Mouse (Mus musculus) megakaryocyte-erythroid progenitor cell, adult 5-6 weeks (primary cell): ENCODE measurements around the gene Macrod2. TPM values are rescaled to one million over a fixed set of nuclear protein-coding genes. Genes with fewer than 3 reads are reported as not detected.

ENCODE experiments used
- ATAC-seq: replicated peaks from 2 replicates; pipeline ENCODE4 v1.8.0; 2016; ENCODE audit warnings: mild to moderate bottlenecking, inconsistent platforms; ENCODE audit not compliant: severe bottlenecking, poor library complexity, low FRiP score, low TSS enrichment
- total RNA-seq, 2 experiments: library from RNA; stranded (forward) in 1 of 2; stranded (reverse) in 1 of 2; fragments of 200-1000, 215-1000 nt in 1 of 2; fragments of >200 nt in 1 of 2; fragmentation: Nextera tagmentation in 1 of 2; gene quantifications; 2 replicates each; pipeline ENCODE4 v1.2.3; 2014 to 2017

Gene Macrod2
- total RNA-seq, 2 experiments from 2014 or later: 7.4 to 10.8 TPM

DNA sequence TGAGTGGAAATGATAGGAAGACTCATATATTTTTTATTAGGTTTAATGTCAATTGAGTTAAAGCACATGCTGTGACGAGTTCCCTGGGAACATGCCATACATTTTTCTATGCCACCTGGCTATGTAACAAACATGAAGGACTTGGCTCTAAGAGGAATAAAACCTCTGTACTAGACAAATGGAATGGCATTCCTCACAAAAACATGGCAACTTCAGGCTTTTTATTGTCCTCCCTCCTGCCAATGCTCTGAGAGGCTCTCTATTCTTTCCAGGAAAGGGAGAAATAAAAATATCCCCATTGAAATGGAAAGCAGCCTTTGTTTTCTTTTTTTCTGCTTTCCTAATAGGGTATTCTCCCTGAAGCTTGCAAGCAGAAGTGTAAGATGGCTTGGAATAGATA is 1559.7 kb downstream of the Macrod2 start:
- ATAC-seq: no peak

GRCm38 (mm10) chr2:141955197-141955596 is 1560.1 kb downstream of the Macrod2 start:
- no peak for ATAC-seq

DNA sequence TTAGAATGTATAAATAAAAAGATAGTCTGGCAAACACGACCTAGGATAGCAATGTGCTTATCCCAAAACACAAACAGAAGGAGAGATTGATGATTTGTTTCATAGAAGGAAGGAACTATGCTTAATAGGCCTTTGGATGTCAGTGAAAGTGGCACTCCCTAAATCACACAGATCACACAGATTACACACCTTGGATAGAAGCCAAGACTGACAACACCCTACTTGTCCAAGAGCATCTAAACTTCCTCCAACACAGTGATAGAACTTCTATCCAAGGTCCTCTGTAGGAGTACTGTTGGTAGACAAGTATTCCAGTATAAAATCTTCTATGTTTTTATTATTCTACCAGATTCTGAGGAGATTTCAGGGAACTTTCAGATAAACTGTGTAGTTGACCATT is 1567.8 kb downstream of the Macrod2 start:
- no peak for ATAC-seq

- no peak for ATAC-seq
Measured at GRCm38 (mm10) chr2:141983664-141984395, 1588.7 kb downstream of the Macrod2 start.

DNA sequence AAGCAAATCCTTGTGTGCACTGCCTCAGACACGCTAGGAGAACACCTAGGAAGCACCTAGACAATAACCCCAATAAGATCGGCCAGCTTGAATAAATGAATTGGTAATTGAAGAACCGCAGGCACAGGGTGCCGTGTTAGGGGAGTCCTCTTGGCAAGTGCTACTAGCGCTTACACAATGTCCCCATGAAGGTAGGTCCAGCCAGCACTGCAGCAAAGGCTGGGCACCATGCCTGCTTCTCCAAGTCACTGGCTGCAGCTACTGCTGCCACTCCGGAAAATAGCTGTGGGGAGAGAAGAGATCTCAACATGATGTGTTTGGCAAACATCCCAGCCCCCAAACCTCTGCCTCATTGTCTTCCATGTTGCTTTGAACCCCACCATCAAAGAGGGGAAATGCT is 1603.8 kb downstream of the Macrod2 start:
- no peak for ATAC-seq

GRCm38 (mm10) chr2:142024534-142025155 is 1629.5 kb downstream of the Macrod2 start:
- no peak for ATAC-seq

GRCm38 (mm10) chr2:142026721-142027120 is 1631.6 kb downstream of the Macrod2 start:
- no peak for ATAC-seq

DNA sequence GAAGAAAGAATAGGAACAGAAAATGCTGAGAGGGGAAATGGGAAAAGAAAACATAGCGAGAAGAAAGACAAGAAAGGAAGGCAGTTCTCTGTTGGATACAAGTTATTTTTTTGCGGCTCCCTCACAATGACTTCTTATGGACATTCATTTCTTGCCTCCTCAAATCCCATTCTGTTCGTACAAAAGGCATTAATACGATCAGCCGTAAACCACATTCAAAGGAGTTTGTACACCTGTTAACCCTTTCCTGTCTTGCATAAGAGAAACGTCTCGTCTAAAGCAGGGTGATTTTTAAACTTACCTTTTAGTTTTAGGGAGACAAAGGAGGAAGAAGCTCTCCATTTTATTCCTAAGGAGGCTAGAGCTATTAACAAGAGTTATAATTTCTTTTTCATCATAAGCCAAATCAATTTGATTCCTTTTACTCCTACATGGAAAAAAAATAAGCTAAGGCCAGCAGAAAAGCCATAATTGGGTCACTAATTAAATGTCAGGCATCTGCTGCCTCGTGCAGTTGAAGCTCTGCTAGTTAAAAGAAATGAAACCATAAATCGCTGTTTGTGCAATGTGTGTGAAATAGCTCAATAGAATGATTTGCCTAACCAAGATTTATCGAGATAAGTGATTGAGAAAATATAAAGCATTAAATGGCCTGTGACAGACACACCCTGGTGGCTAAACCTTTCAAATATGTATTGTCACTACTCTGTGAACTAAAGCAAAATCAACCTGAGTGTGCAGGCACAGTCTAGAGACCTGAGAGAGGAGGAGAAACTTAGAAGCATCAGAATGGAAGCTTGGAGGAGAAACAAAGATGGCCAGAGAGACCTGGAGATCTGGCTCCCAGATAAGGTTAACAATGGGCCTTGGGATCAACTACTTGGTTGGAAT is 1635.9 kb downstream of the Macrod2 start:
- no peak for ATAC-seq

- no peak for ATAC-seq
Measured at GRCm38 (mm10) chr2:142055576-142055975, 1660.5 kb downstream of the Macrod2 start.

- no peak for ATAC-seq
Measured at GRCm38 (mm10) chr2:142057889-142058750, 1663.0 kb downstream of the Macrod2 start.

DNA sequence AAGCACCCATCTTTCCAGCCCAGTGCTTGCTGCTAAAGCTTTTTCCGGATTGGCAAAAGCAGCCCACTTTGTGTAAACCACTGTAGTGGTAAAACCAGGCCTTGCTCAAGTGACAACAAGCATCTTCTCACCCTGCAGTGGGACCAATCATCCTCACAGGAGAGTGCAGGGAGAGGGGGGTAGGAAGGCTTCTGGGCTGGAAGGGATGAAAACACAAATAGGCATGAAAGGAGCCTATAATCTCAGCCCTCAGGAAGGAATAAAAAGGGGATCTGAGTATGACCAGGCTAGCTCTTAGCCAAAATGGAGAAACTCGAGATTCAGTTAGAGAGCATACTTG is 1663.6 kb downstream of the Macrod2 start:
- ATAC-seq: no peak

- no peak for ATAC-seq
Measured at GRCm38 (mm10) chr2:142108947-142109346, 1713.8 kb downstream of the Macrod2 start.

GRCm38 (mm10) chr2:142116623-142117022 is 1721.5 kb downstream of the Macrod2 start:
- no peak for ATAC-seq

- no peak for ATAC-seq
Measured at GRCm38 (mm10) chr2:142128109-142128508, 1733.0 kb downstream of the Macrod2 start.

GRCm38 (mm10) chr2:142129166-142129565 is 1734.1 kb downstream of the Macrod2 start:
- no peak for ATAC-seq

GRCm38 (mm10) chr2:142149310-142149709 is 1754.2 kb downstream of the Macrod2 start:
- ATAC-seq: no peak

- ATAC-seq: no peak
Measured at GRCm38 (mm10) chr2:142163506-142164275, 1768.6 kb downstream of the Macrod2 start.

DNA sequence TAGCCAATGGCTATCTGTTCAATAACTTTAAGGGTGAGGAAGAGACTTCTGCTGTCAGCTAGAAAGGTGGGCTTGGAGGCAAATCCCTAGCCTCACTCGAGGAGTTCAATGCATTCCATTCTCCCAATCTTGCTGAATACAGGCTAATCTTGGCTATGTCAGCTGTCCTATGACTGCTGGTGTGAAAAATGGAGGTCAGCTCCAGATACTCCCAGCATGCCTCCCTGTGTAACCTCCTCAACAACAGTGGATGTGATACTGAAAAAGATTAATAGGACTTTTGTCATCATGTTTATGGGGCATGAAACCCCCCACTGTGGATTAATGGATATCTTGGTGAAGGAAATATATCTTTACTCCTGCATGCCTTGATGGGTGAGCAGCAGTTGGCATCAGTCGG is 1774.5 kb downstream of the Macrod2 start:
- ATAC-seq: no peak

- no peak for ATAC-seq
Measured at GRCm38 (mm10) chr2:142172706-142173105, 1777.6 kb downstream of the Macrod2 start.
